Mouse (Mus musculus) granulocyte monocyte progenitor cell, adult 5-6 weeks (primary cell): ENCODE results near the gene Qdpr. TPM values are rescaled to one million over a fixed set of nuclear protein-coding genes. Genes with fewer than 3 reads are reported as not detected.
A peak's percentile ranks its signal among the peaks of the same experiment; 100 is the strongest.

ENCODE experiments used
- ATAC-seq: replicated peaks from 2 replicates; pipeline ENCODE4 v1.8.0; 2016; ENCODE audit warnings: mild to moderate bottlenecking, moderate TSS enrichment, inconsistent platforms; ENCODE audit not compliant: poor library complexity, severe bottlenecking
- total RNA-seq, 2 experiments: library from RNA; stranded (forward) in 1 of 2; stranded (reverse) in 1 of 2; fragments of 200-712, 200-1000 nt in 1 of 2; fragments of >200 nt in 1 of 2; fragmentation: Nextera tagmentation in 1 of 2; gene quantifications; 2 replicates each; pipeline ENCODE4 v1.2.3; 2014 to 2017

Gene Qdpr
- total RNA-seq, 2 experiments from 2014 or later: 35.4 to 123 TPM

GRCm38 (mm10) chr5:45406129-45406528, 43.9 kb downstream of the Qdpr start:
- ATAC-seq: no peak

- peak; percentile 81 for ATAC-seq
Observed at GRCm38 (mm10) chr5:45402632-45403031, 47.4 kb downstream of the Qdpr start.

- ATAC-seq: peak; percentile 83
Observed at GRCm38 (mm10) chr5:45384034-45384812, 65.8 kb downstream of the Qdpr start.

Other genes starting within 250 kb of the Qdpr start
- gene Clrn2, start 3.5 kb upstream of the Qdpr start, total RNA-seq (2014; fragmentation: Nextera tagmentation): not detected in 2 replicates
- not detected in 2 replicates for gene Clrn2, start 3.5 kb upstream of the Qdpr start, total RNA-seq (2017)
- 52.4 and 54.4 TPM in 2 replicates for gene Lap3, start 43.1 kb upstream of the Qdpr start, total RNA-seq (2014; fragmentation: Nextera tagmentation)
- 59.8 and 68.8 TPM in 2 replicates for gene Lap3, start 43.1 kb upstream of the Qdpr start, total RNA-seq (2017)
- gene Med28, start 70.0 kb upstream of the Qdpr start, total RNA-seq (2014; fragmentation: Nextera tagmentation): 78.5 and 86.0 TPM in 2 replicates
- 48.9 and 57.0 TPM in 2 replicates for gene Med28, start 70.0 kb upstream of the Qdpr start, total RNA-seq (2017)
- gene Fam184b, start 189.4 kb upstream of the Qdpr start, total RNA-seq (2014; fragmentation: Nextera tagmentation): not detected in 2 replicates
- 0.43 TPM in 1 of 2 replicates, not detected in the other for gene Fam184b, start 189.4 kb upstream of the Qdpr start, total RNA-seq (2017)
- gene Ncapg, start 219.7 kb upstream of the Qdpr start, total RNA-seq (2014; fragmentation: Nextera tagmentation): 48.1 and 51.3 TPM in 2 replicates
- 80.9 and 94.9 TPM in 2 replicates for gene Ncapg, start 219.7 kb upstream of the Qdpr start, total RNA-seq (2017)